Mouse (Mus musculus): ENCODE measurements around the gene Impg2. TPM values are rescaled to one million over a fixed set of nuclear protein-coding genes. Genes with fewer than 3 reads are reported as not detected.

Gene Impg2
- polyA plus RNA-seq (2015; fragmentation: Nextera tagmentation; extraction: Ambion mirVana): 0.06 and 0.43 TPM in 2 replicates

GRCm38 (mm10) chr16:56204051-56204450 is at the start of gene Impg2:
Gene Impg2 (plus strand): TSS chr16:56204313.
- Histone ChIP-seq H3K27me3 (no peaks in the 10 kb centered on the region), H3K4me3 (no peak within 1 kb of the TSS), H3K9me3 (no peaks in the 10 kb centered on the region), H3K9ac (no peak within 1 kb of the TSS), H3K36me3 (no peaks in the 10 kb centered on the region), H3K27ac (replicated peaks) (no peak within 1 kb of the TSS), H3K4me2 (no peak within 1 kb of the TSS), H3K4me1 (replicated peaks) (no peaks in the 10 kb centered on the region)
- WGBS: 68% methylated on average over 6 of the region's 6 CpGs
- ATAC-seq (ENCODE audit: low read depth): no peak

DNA sequence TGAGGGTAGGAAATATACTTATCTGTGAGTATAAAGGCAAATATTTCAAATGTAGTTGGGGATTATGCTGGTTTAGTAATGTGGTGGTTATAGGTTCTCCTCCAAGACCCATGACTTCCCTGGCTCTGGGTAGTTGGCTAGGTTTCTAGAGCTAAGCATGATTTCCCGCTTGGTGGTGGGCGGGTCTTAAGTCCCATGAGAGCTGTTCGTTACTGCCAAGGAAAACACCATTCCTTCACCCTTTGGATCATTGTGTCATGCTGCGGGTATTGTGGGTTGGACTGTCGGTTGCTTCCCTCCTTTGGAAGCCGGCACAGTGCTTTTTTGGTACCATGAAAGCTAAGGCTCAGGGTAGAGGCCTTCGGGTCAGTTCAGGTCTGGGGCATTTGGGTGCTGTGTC is 40.6 kb upstream of the Impg2 start:
- no peaks in the 10 kb centered on the region for H3K27me3 ChIP-seq
- H3K9ac ChIP-seq: no peak overlapping the region
- H3K4me1 ChIP-seq (replicated peaks): no peaks in the 10 kb centered on the region
- no peaks in the 10 kb centered on the region for H3K9me3 ChIP-seq
- no peak for ATAC-seq (ENCODE audit: low read depth)
- WGBS: 88% methylated on average over 7 of the region's 7 CpGs
- no peak overlapping the region for H3K4me2 ChIP-seq
- no peak overlapping the region for H3K27ac ChIP-seq (replicated peaks)
- H3K4me3 ChIP-seq: no peak overlapping the region
- H3K36me3 ChIP-seq: peaks cover 41% of the 10 kb centered on the region

GRCm38 (mm10) chr16:56170247-56170646 is 33.9 kb upstream of the Impg2 start:
- Histone ChIP-seq H3K4me2 (no peak overlapping the region), H3K27ac (replicated peaks) (no peak overlapping the region), H3K4me1 (replicated peaks) (no peaks in the 10 kb centered on the region), H3K27me3 (no peaks in the 10 kb centered on the region), H3K36me3 (peaks cover 53% of the 10 kb centered on the region), H3K4me3 (no peak overlapping the region), H3K9ac (no peak overlapping the region), H3K9me3 (no peaks in the 10 kb centered on the region)
- ATAC-seq (ENCODE audit: low read depth): no peak; the same call in 1 of the 2 replicates

GRCm38 (mm10) chr16:56175867-56176581 is 28.1 kb upstream of the Impg2 start:
- H3K36me3 ChIP-seq: peaks cover 47% of the 10 kb centered on the region
- H3K9ac ChIP-seq: no peak overlapping the region
- no peak overlapping the region for H3K27ac ChIP-seq (replicated peaks)
- no peaks in the 10 kb centered on the region for H3K27me3 ChIP-seq
- no peak overlapping the region for H3K4me3 ChIP-seq
- H3K4me1 ChIP-seq (replicated peaks): no peaks in the 10 kb centered on the region
- H3K4me2 ChIP-seq: no peak overlapping the region
- 72% methylated on average over 8 of the region's 8 CpGs for WGBS
- ATAC-seq (ENCODE audit: low read depth): no peak
- H3K9me3 ChIP-seq: no peaks in the 10 kb centered on the region

DNA sequence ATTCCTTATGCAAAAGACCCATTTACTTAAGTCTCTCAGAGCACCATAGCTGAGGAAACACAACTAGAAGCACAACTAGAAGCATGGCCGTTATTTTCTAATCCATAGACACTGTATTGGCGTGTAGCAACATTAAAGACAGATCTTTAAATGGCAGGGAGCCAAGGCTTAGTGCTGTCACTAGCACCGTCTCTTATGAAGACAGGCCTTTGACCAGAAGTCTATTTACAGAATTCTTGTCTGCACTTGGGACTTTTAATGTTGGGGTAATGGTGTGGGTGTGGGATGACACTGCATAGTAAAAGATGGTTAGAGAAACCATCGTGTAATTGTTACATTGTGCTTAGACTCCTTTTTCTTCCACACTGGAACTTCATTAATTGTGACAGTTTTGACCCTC is 17.2 kb upstream of the Impg2 start:
- no peak for ATAC-seq (ENCODE audit: low read depth)
- no peak overlapping the region for H3K27ac ChIP-seq (replicated peaks)
- H3K4me1 ChIP-seq (replicated peaks): no peaks in the 10 kb centered on the region
- no peak overlapping the region for H3K4me2 ChIP-seq
- H3K27me3 ChIP-seq: no peaks in the 10 kb centered on the region
- H3K4me3 ChIP-seq: no peak overlapping the region
- H3K36me3 ChIP-seq: peaks cover 79% of the 10 kb centered on the region
- 83% methylated on average over 4 of the region's 4 CpGs for WGBS
- H3K9me3 ChIP-seq: no peaks in the 10 kb centered on the region
- H3K9ac ChIP-seq: no peak overlapping the region

DNA sequence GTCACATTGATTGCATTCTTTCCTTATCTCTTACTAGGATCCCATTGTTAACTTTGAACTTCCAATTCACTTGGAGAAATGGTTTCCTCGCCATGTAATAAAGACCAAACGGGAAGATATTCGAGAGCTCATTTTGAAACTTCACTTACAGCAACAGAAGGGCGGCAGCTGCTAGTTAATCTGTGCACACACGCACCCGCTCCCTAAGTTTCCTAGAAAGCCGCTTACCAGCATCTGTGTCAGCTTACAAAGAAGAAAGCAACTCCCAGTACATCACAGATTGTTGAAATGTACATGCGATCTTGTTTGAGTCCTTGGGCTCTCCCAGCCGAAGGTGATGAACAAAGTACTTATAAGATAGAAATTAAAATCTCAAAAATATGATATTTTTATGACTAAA is 15.9 kb upstream of the Impg2 start:
- WGBS: 92% methylated on average over 9 of the region's 9 CpGs
- no peak for ATAC-seq (ENCODE audit: low read depth)

DNA sequence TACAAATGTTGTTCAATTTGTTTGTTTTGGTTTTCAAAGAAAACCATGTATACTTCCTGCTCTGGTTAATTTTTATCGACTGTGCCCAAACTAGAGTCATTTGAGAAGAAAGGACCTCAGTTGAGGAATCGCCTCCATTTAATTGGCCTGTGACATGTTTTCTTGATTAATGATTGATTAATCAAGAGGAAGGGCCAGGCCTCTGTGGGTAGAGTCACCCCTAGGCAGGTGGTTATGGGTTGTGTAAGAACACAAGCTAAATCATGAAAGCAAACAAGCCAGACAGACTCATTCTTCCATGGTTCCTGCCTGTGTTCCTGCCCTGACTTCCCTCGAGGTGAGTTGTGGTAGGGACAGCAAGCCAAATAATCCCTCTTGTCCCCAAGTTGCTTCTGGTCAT is 8.6 kb downstream of the Impg2 start:
- Histone ChIP-seq H3K9ac (no peak overlapping the region), H3K9me3 (no peaks in the 10 kb centered on the region), H3K36me3 (no peaks in the 10 kb centered on the region), H3K4me1 (replicated peaks) (no peaks in the 10 kb centered on the region), H3K4me3 (no peak overlapping the region), H3K4me2 (no peak overlapping the region), H3K27ac (replicated peaks) (no peak overlapping the region), H3K27me3 (no peaks in the 10 kb centered on the region)
- no peak for ATAC-seq (ENCODE audit: low read depth)
- 69% methylated on average over 3 of the region's 3 CpGs for WGBS

More for the DNA sequence above, 15.9 kb upstream of the Impg2 start:
- Histone ChIP-seq H3K4me1 (replicated peaks) (no peaks in the 10 kb centered on the region), H3K36me3 (peaks cover 65% of the 10 kb centered on the region), H3K9me3 (no peaks in the 10 kb centered on the region), H3K9ac (no peak overlapping the region), H3K4me3 (no peak overlapping the region), H3K27ac (replicated peaks) (no peak overlapping the region), H3K4me2 (no peak overlapping the region), H3K27me3 (no peaks in the 10 kb centered on the region)

GRCm38 (mm10) chr16:56227686-56228085 is 23.6 kb downstream of the Impg2 start:
- H3K36me3 ChIP-seq: peaks cover 16% of the 10 kb centered on the region
- H3K9ac ChIP-seq: no peak overlapping the region
- no peak overlapping the region for H3K27ac ChIP-seq (replicated peaks)
- no peak overlapping the region for H3K4me3 ChIP-seq
- no peaks in the 10 kb centered on the region for H3K4me1 ChIP-seq (replicated peaks)
- H3K4me2 ChIP-seq: no peak overlapping the region
- no peaks in the 10 kb centered on the region for H3K9me3 ChIP-seq
- no peaks in the 10 kb centered on the region for H3K27me3 ChIP-seq
- no peak for ATAC-seq (ENCODE audit: low read depth)

- no peak overlapping the region for H3K9ac ChIP-seq
- peaks cover 20% of the 10 kb centered on the region for H3K36me3 ChIP-seq
- H3K4me1 ChIP-seq (replicated peaks): no peaks in the 10 kb centered on the region
- no peak overlapping the region for H3K4me3 ChIP-seq
- ATAC-seq (ENCODE audit: low read depth): no peak
- 65% methylated on average over 2 of the region's 2 CpGs for WGBS
- H3K9me3 ChIP-seq: no peaks in the 10 kb centered on the region
- H3K27ac ChIP-seq (replicated peaks): no peak overlapping the region
- H3K4me2 ChIP-seq: no peak overlapping the region
- no peaks in the 10 kb centered on the region for H3K27me3 ChIP-seq
Measured at GRCm38 (mm10) chr16:56229455-56229854, 25.3 kb downstream of the Impg2 start.

DNA sequence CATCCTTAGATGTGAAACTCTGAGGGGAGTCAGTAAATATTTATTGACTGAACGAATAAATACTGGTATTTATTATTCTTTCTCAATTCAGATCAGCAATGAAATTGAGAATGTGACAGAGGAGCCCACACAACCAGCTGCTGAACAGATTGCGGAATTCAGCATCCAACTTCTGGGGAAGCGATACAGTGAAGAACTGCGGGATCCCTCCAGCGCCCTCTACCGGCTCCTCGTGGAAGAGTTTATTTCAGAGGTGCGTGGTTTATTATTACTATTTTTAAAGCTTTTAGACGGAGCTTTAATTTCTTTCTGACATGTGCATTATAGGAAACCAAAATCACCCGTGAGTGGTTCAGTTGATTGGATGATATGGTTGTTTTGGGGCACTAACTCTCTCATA is 27.2 kb downstream of the Impg2 start:
- Histone ChIP-seq H3K36me3 (peaks cover 17% of the 10 kb centered on the region), H3K4me1 (replicated peaks) (no peaks in the 10 kb centered on the region), H3K27ac (replicated peaks) (no peak overlapping the region), H3K4me2 (no peak overlapping the region), H3K27me3 (no peaks in the 10 kb centered on the region), H3K4me3 (no peak overlapping the region), H3K9ac (no peak overlapping the region), H3K9me3 (no peaks in the 10 kb centered on the region)
- no peak for ATAC-seq (ENCODE audit: low read depth)
- WGBS: 58% methylated on average over 10 of the region's 10 CpGs

- H3K27me3 ChIP-seq: no peaks in the 10 kb centered on the region
- H3K9ac ChIP-seq: no peak overlapping the region
- no peak overlapping the region for H3K4me2 ChIP-seq
- H3K9me3 ChIP-seq: no peaks in the 10 kb centered on the region
- H3K4me3 ChIP-seq: no peak overlapping the region
- H3K36me3 ChIP-seq: peaks cover 16% of the 10 kb centered on the region
- 91% methylated on average over 10 of the region's 10 CpGs for WGBS
- no peaks in the 10 kb centered on the region for H3K4me1 ChIP-seq (replicated peaks)
- ATAC-seq (ENCODE audit: low read depth): no peak
- H3K27ac ChIP-seq (replicated peaks): no peak overlapping the region
Measured at GRCm38 (mm10) chr16:56232736-56233135, 28.6 kb downstream of the Impg2 start.

DNA sequence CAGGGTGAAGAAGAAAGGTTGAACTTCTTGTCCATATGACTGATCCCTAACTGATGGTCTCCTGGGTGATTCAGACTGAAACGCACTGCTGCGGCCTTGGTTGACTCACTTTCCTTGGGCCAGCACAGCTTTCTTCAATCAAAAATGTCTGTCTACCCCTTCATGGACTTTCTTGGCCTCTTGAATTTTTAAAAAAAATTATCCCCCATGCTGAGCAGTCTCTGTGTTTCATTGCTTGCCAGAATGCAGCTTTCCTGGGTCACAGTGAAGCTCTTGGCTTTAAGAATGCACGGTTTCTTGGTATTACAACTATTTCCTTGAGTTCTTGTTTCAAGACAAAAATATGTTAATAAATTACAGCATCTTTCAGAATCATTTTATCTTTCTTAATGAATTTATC is 41.9 kb downstream of the Impg2 start:
- no peak for ATAC-seq (ENCODE audit: low read depth)
- Histone ChIP-seq H3K36me3 (no peaks in the 10 kb centered on the region), H3K4me3 (no peak overlapping the region), H3K27me3 (no peaks in the 10 kb centered on the region), H3K9me3 (no peaks in the 10 kb centered on the region), H3K27ac (replicated peaks) (no peak overlapping the region), H3K4me1 (replicated peaks) (no peaks in the 10 kb centered on the region), H3K4me2 (no peak overlapping the region), H3K9ac (no peak overlapping the region)
- WGBS: 95% methylated on average over 3 of the region's 3 CpGs

DNA sequence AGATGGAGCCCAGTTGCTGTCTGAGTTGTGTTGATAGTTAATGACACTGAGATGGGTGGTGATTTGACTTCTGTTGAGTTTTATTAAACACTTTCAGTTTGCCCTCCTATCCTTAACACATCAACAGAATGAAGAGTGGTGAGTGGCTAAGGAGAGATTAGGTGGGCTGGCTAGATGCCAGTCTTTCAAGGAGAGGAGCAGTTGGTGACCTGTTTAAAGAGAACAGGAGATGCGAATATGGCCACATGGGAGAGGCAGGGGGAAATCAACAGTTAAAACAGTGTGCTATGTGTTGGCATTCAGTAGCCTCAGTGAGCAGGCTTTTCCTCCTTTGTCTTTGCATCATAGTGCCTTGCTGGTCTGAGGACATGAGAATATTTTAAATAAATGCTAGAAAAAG is 69.8 kb downstream of the Impg2 start:
- no peaks in the 10 kb centered on the region for H3K27me3 ChIP-seq
- no peaks in the 10 kb centered on the region for H3K4me1 ChIP-seq (replicated peaks)
- WGBS: 87% methylated on average over 1 of the region's 1 CpGs
- H3K27ac ChIP-seq (replicated peaks): no peak overlapping the region
- no peak overlapping the region for H3K4me2 ChIP-seq
- no peaks in the 10 kb centered on the region for H3K9me3 ChIP-seq
- no peak overlapping the region for H3K4me3 ChIP-seq
- no peak overlapping the region for H3K9ac ChIP-seq
- ATAC-seq (ENCODE audit: low read depth): no peak
- no peaks in the 10 kb centered on the region for H3K36me3 ChIP-seq
